Mouse (Mus musculus) midbrain, embryonic 12.5 days (tissue): ENCODE data around the gene Gm10778. TPM values are rescaled to one million over a fixed set of nuclear protein-coding genes. Genes with fewer than 3 reads are reported as not detected.
"Not testable (repeated sequence)": the region's sequence is repeated elsewhere in the genome, so short reads cannot be mapped to it uniquely, and the experiment has no call there.

Source experiments
- ATAC-seq: fragments of 200-750 bp; cut with Nextera tagmentation; 2 replicates; pipeline ENCODE4 v1.8.0; 2017; ENCODE audit warnings: low read depth, moderate TSS enrichment, moderate library complexity; ENCODE audit not compliant: low FRiP score
- H3K27ac ChIP-seq: fragments of 300-500 bp; sonication (generic); replicated peaks from 2 replicates; pipeline ENCODE4 v1.5.1; 2016; ENCODE audit warnings: mild to moderate bottlenecking
- H3K27me3 ChIP-seq: fragments of 300-500 bp; sonication (generic); 2 replicates; pipeline ENCODE4 v1.6.1; 2016; ENCODE audit warnings: mild to moderate bottlenecking
- H3K36me3 ChIP-seq: fragments of 300-500 bp; sonication (generic); 2 replicates; pipeline ENCODE4 v1.6.1; 2016
- H3K4me1 ChIP-seq: fragments of 300-500 bp; sonication (generic); 2 replicates; pipeline ENCODE4 v1.6.1; 2016
- H3K4me2 ChIP-seq: fragments of 300-500 bp; sonication (generic); replicated peaks from 2 replicates; pipeline ENCODE4 v1.6.1; 2016; ENCODE audit warnings: mild to moderate bottlenecking, moderate library complexity
- H3K4me3 ChIP-seq: fragments of 300-500 bp; sonication (generic); 2 replicates; pipeline ENCODE4 v1.5.1; 2016; ENCODE audit warnings: mild to moderate bottlenecking
- H3K9ac ChIP-seq: fragments of 300-500 bp; sonication (generic); replicated peaks from 2 replicates; pipeline ENCODE4 v1.6.1; 2016; ENCODE audit warnings: mild to moderate bottlenecking, moderate library complexity
- H3K9me3 ChIP-seq: fragments of 300-500 bp; sonication (generic); 2 replicates; pipeline ENCODE4 v1.6.1; 2016; ENCODE audit warnings: mild to moderate bottlenecking
- WGBS: fragments of 180-500 bp; shearing (Covaris S2); methylation state at CpG from one replicate; pipeline ENCODE4 v1.1.7; 2016; 5-methylcytosine and 5-hydroxymethylcytosine counted together
- polyA plus RNA-seq: library from polyadenylated mRNA; unstranded; fragments of >200 nt; fragmentation: Nextera tagmentation; extraction: Ambion mirVana; gene quantifications from 2 replicates; pipeline ENCODE4 v1.2.1, GENCODE M21; 2016

The Gm10778 gene
- polyA plus RNA-seq, 1 experiment from 2014 or later: 4.8 TPM

- no peaks in the 10 kb centered on the region for H3K9me3 ChIP-seq
- H3K9ac ChIP-seq: no peak overlapping the region
- WGBS: 23% methylated on average over 8 of the region's 8 CpGs
- H3K36me3 ChIP-seq: no peaks in the 10 kb centered on the region
- H3K4me2 ChIP-seq: no peak overlapping the region
- no peak overlapping the region for H3K4me3 ChIP-seq
- peaks cover 22% of the 10 kb centered on the region for H3K27me3 ChIP-seq
- H3K4me1 ChIP-seq: peaks cover 11% of the 10 kb centered on the region
- no peak for ATAC-seq
- no peak overlapping the region for H3K27ac ChIP-seq
These were observed 12.5 kb upstream of the Gm10778 start for GRCm38 (mm10) chr10:81636338-81636737.

- Histone ChIP-seq H3K4me2 (no peak overlapping the region), H3K27ac (no peak overlapping the region), H3K36me3 (no peaks in the 10 kb centered on the region), H3K9ac (no peak overlapping the region), H3K27me3 (peaks cover 9% of the 10 kb centered on the region), H3K4me1 (peaks cover 28% of the 10 kb centered on the region), H3K9me3 (no peaks in the 10 kb centered on the region), H3K4me3 (no peak overlapping the region)
- WGBS: 79% methylated on average over 6 of the region's 6 CpGs
- ATAC-seq: no peak
These were observed 10.8 kb upstream of the Gm10778 start for GRCm38 (mm10) chr10:81638101-81638500.

- not testable (repeated sequence) for H3K27me3 ChIP-seq, H3K9ac ChIP-seq, ATAC-seq, H3K4me2 ChIP-seq, H3K9me3 ChIP-seq, H3K4me3 ChIP-seq, H3K36me3 ChIP-seq, H3K27ac ChIP-seq
- 49% methylated on average over 4 of the region's 4 CpGs for WGBS
- H3K4me1 ChIP-seq: peaks cover 24% of the 10 kb centered on the region
These were observed 8.0 kb upstream of the Gm10778 start for GRCm38 (mm10) chr10:81640825-81641224.

- Histone ChIP-seq H3K36me3 (no peaks in the 10 kb centered on the region), H3K27ac (no peak overlapping the region), H3K4me1 (peaks cover 24% of the 10 kb centered on the region), H3K4me2 (no peak overlapping the region), H3K9ac (0 out of 2 replicates have a peak overlapping the region, but pooled peaks have one; percentile 2), H3K27me3 (peaks cover 6% of the 10 kb centered on the region), H3K4me3 (no peak overlapping the region), H3K9me3 (no peaks in the 10 kb centered on the region)
- 90% methylated on average over 2 of the region's 2 CpGs for WGBS
- no peak for ATAC-seq
These were observed 7.3 kb upstream of the Gm10778 start for GRCm38 (mm10) chr10:81641566-81641965.

GRCm38 (mm10) chr10:81641978-81642647 lies 6.7 kb upstream of the Gm10778 start:
- WGBS: 72% methylated on average over 8 of the region's 8 CpGs
- Histone ChIP-seq H3K36me3 (no peaks in the 10 kb centered on the region), H3K9me3 (no peaks in the 10 kb centered on the region), H3K4me3 (0 out of 2 replicates have a peak overlapping the region, but pooled peaks have one; percentile 71), H3K27me3 (peaks cover 8% of the 10 kb centered on the region), H3K27ac (no peak overlapping the region), H3K4me1 (peaks cover 24% of the 10 kb centered on the region), H3K9ac (peak overlapping the region; percentile 88; the same call in 1 of the 2 replicates), H3K4me2 (peak overlapping the region; percentile 89)
- no peak for ATAC-seq

GRCm38 (mm10) chr10:81642648-81643448 lies 6.0 kb upstream of the Gm10778 start:
- peak overlapping the region; percentile 71 for H3K4me3 ChIP-seq
- no peaks in the 10 kb centered on the region for H3K9me3 ChIP-seq
- peak overlapping the region; percentile 88 for H3K9ac ChIP-seq
- peaks cover 24% of the 10 kb centered on the region for H3K4me1 ChIP-seq
- peaks cover 8% of the 10 kb centered on the region for H3K27me3 ChIP-seq
- H3K4me2 ChIP-seq: peak overlapping the region; percentile 89
- peak overlapping the region; percentile 97 for H3K27ac ChIP-seq
- WGBS: 21% methylated on average over 24 of the region's 24 CpGs
- no peak for ATAC-seq
- no peaks in the 10 kb centered on the region for H3K36me3 ChIP-seq

- ATAC-seq: peak; percentile 89
- Histone ChIP-seq H3K4me1 (peaks cover 24% of the 10 kb centered on the region), H3K27me3 (peaks cover 8% of the 10 kb centered on the region), H3K27ac (peak overlapping the region; percentile 97), H3K9me3 (no peaks in the 10 kb centered on the region), H3K36me3 (no peaks in the 10 kb centered on the region), H3K4me2 (peak overlapping the region; percentile 89), H3K4me3 (peak overlapping the region; percentile 71), H3K9ac (peak overlapping the region; percentile 88)
- under 1% methylated on average over 70 of the region's 75 CpGs for WGBS
These were observed 5.3 kb upstream of the Gm10778 start for GRCm38 (mm10) chr10:81643449-81644055.

GRCm38 (mm10) chr10:81644162-81644561 lies 4.7 kb upstream of the Gm10778 start:
- H3K9me3 ChIP-seq: no peaks in the 10 kb centered on the region
- WGBS: 68% methylated on average over 2 of the region's 2 CpGs
- H3K4me2 ChIP-seq: peak overlapping the region; percentile 89
- H3K27ac ChIP-seq: peak overlapping the region; percentile 97
- peak; percentile 5; the same call in 1 of the 2 replicates for ATAC-seq
- peak overlapping the region; percentile 88; the same call in 1 of the 2 replicates for H3K9ac ChIP-seq
- peaks cover 24% of the 10 kb centered on the region for H3K4me1 ChIP-seq
- H3K4me3 ChIP-seq: peak overlapping the region; percentile 71
- peaks cover 8% of the 10 kb centered on the region for H3K27me3 ChIP-seq
- no peaks in the 10 kb centered on the region for H3K36me3 ChIP-seq

GRCm38 (mm10) chr10:81644716-81645115 lies 4.1 kb upstream of the Gm10778 start:
- Histone ChIP-seq H3K9ac (no peak overlapping the region), H3K27ac (no peak overlapping the region), H3K4me1 (peaks cover 24% of the 10 kb centered on the region), H3K4me2 (no peak overlapping the region), H3K9me3 (no peaks in the 10 kb centered on the region), H3K4me3 (no peak overlapping the region), H3K27me3 (peaks cover 8% of the 10 kb centered on the region), H3K36me3 (no peaks in the 10 kb centered on the region)
- ATAC-seq: no peak
- 91% methylated on average over 18 of the region's 18 CpGs for WGBS

- Histone ChIP-seq H3K4me1 (peaks cover 24% of the 10 kb centered on the region), H3K9ac (no peak overlapping the region), H3K27me3 (peaks cover 8% of the 10 kb centered on the region), H3K4me3 (no peak overlapping the region), H3K36me3 (0 out of 2 replicates have a peak, but pooled peaks cover under 1% of the 10 kb centered on the region), H3K9me3 (no peaks in the 10 kb centered on the region), H3K27ac (no peak overlapping the region), H3K4me2 (no peak overlapping the region)
- ATAC-seq: no peak
- 86% methylated on average over 4 of the region's 4 CpGs for WGBS
These were observed 3.5 kb upstream of the Gm10778 start for GRCm38 (mm10) chr10:81645391-81645790.

- no peak for ATAC-seq
- H3K4me2 ChIP-seq: no peak overlapping the region
- no peak overlapping the region for H3K4me3 ChIP-seq
- H3K9me3 ChIP-seq: 0 out of 2 replicates have a peak, but pooled peaks cover 5% of the 10 kb centered on the region
- H3K9ac ChIP-seq: no peak overlapping the region
- WGBS: 80% methylated on average over 7 of the region's 7 CpGs
- H3K27me3 ChIP-seq: peaks cover 8% of the 10 kb centered on the region
- H3K4me1 ChIP-seq: peaks cover 24% of the 10 kb centered on the region
- H3K27ac ChIP-seq: no peak overlapping the region
- H3K36me3 ChIP-seq: peaks cover 6% of the 10 kb centered on the region; the same call in 1 of the 2 replicates
These were observed 2.8 kb upstream of the Gm10778 start for GRCm38 (mm10) chr10:81646015-81646555.
